Mouse (Mus musculus): ENCODE measurements around the gene Olfr401. TPM values are rescaled to one million over a fixed set of nuclear protein-coding genes. Genes with fewer than 3 reads are reported as not detected.

The Olfr401 gene
- polyA plus RNA-seq, 1 experiment from 2014 or later, result not detected

Other genes starting within 250 kb of the Olfr401 start
- gene Olfr394, start 222.9 kb upstream of the Olfr401 start, polyA plus RNA-seq (2014; fragmentation: Nextera tagmentation; extraction: Ambion mirVana), result not detected in 2 replicates
- not detected in 2 replicates for gene Olfr395, start 204.4 kb upstream of the Olfr401 start, polyA plus RNA-seq (2014; fragmentation: Nextera tagmentation; extraction: Ambion mirVana)
- gene Olfr23, start 177.0 kb upstream of the Olfr401 start, polyA plus RNA-seq (2014; fragmentation: Nextera tagmentation; extraction: Ambion mirVana), result not detected in 2 replicates
- gene Olfr397, start 152.9 kb upstream of the Olfr401 start, polyA plus RNA-seq (2014; fragmentation: Nextera tagmentation; extraction: Ambion mirVana), result not detected in 2 replicates
- gene Olfr398, start 123.3 kb upstream of the Olfr401 start, polyA plus RNA-seq (2014; fragmentation: Nextera tagmentation; extraction: Ambion mirVana), result not detected in 2 replicates
- gene Olfr139, start 57.2 kb upstream of the Olfr401 start, polyA plus RNA-seq (2014; fragmentation: Nextera tagmentation; extraction: Ambion mirVana), result not detected in 2 replicates
- gene Olfr399, start 57.1 kb upstream of the Olfr401 start, polyA plus RNA-seq (2014; fragmentation: Nextera tagmentation; extraction: Ambion mirVana), result 0.22 and 0.28 TPM in 2 replicates
- gene Zfp616, start 43.8 kb upstream of the Olfr401 start, polyA plus RNA-seq (2014; fragmentation: Nextera tagmentation; extraction: Ambion mirVana), result not detected in 2 replicates
- gene Olfr402, start 39.8 kb downstream of the Olfr401 start, polyA plus RNA-seq (2014; fragmentation: Nextera tagmentation; extraction: Ambion mirVana), result not detected in 2 replicates
- not detected in 2 replicates for gene Olfr403, start 72.5 kb downstream of the Olfr401 start, polyA plus RNA-seq (2014; fragmentation: Nextera tagmentation; extraction: Ambion mirVana)
- gene Olfr43, start 97.7 kb downstream of the Olfr401 start, polyA plus RNA-seq (2014; fragmentation: Nextera tagmentation; extraction: Ambion mirVana), result 0.10 TPM in 1 of 2 replicates, not detected in the other
- gene Olfr406, start 146.1 kb downstream of the Olfr401 start, polyA plus RNA-seq (2014; fragmentation: Nextera tagmentation; extraction: Ambion mirVana), result not detected in 2 replicates
- not detected in 2 replicates for gene Olfr59, start 170.0 kb downstream of the Olfr401 start, polyA plus RNA-seq (2014; fragmentation: Nextera tagmentation; extraction: Ambion mirVana)
- 0.03 and 0.05 TPM in 2 replicates for gene Olfr410, start 224.3 kb downstream of the Olfr401 start, polyA plus RNA-seq (2014; fragmentation: Nextera tagmentation; extraction: Ambion mirVana)
- gene Olfr411, start 238.9 kb downstream of the Olfr401 start, polyA plus RNA-seq (2014; fragmentation: Nextera tagmentation; extraction: Ambion mirVana), result 0.20 TPM in 1 of 2 replicates, not detected in the other
- not detected in 2 replicates for gene Olfr412, start 248.4 kb downstream of the Olfr401 start, polyA plus RNA-seq (2014; fragmentation: Nextera tagmentation; extraction: Ambion mirVana)

All from embryonic facial prominence, embryonic 14.5 days (tissue).